Mouse (Mus musculus) gastrocnemius, postnatal 4 days (tissue): ENCODE measurements around the gene Ltbp4. TPM values are rescaled to one million over a fixed set of nuclear protein-coding genes. Genes with fewer than 3 reads are reported as not detected.

Experiments
- DNase-seq, 2 experiments: peaks; one replicate each; pipeline ENCODE4 v3.0.0; 2021 to 2022; ENCODE audit warnings: low spot score in 2 of 2, mixed read lengths in 2 of 2
- long read RNA-seq, 2 experiments: library from polyadenylated mRNA; stranded (forward); transcript quantifications; one replicate each; pipeline ENCODE4 v2.0.0; 2021
- total RNA-seq, 2 experiments: library from RNA; stranded (reverse); gene quantifications; 2 replicates each; pipeline ENCODE4 v1.2.3; 2021

Ltbp4 gene
- total RNA-seq: 100 to 1,000 TPM; 152 to 169 TPM
- long read RNA-seq, experiment 1, full-length matches to known transcripts: 183 of 275 reads
- long read RNA-seq, experiment 1, partial matches to known transcripts: 64 of 275 reads
- long read RNA-seq, experiment 1, other reads (novel, unspliced or antisense): 28 of 275 reads
- long read RNA-seq, experiment 2, full-length matches to known transcripts: 362 of 498 reads
- long read RNA-seq, experiment 2, partial matches to known transcripts: 92 of 498 reads
- long read RNA-seq, experiment 2, other reads (novel, unspliced or antisense): 44 of 498 reads

DNA sequence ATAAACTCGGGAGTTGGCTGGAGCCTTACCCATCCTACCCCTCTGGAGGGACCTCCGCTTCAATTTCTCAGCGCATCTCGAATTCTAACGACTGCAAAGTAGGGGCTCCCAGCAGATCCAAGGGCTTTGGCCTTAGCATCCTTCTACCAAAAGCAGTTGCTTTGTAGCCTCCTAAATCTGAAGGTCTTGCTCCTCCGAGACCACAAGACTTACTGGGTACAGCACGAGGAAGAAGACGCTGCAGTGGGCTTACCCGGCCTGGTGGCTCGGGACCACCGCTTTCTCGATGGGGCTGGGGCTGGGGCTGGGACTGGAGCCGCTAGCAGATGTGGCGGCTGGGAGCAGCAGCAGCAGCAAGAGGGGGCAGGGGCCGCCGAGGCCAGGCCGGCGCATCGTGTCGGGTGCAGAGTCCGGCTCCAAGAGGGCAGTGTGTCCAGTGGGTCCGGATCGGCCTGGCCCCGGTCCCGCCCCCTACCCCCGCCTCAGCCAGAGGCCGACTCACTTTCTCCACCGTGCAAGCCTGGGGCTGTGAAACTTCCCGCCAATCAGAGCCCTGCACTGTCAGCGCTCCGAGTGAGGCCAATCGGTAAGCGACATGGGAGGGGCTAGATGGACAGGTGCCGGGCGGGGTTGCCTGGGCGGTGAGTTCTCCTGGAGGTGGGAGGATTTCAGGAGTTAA is at the start of gene Ltbp4:
TSS of gene Ltbp4 (minus strand) at position 518 of the 679 bp plus-strand sequence.
- DNase-seq: no peak

DNA sequence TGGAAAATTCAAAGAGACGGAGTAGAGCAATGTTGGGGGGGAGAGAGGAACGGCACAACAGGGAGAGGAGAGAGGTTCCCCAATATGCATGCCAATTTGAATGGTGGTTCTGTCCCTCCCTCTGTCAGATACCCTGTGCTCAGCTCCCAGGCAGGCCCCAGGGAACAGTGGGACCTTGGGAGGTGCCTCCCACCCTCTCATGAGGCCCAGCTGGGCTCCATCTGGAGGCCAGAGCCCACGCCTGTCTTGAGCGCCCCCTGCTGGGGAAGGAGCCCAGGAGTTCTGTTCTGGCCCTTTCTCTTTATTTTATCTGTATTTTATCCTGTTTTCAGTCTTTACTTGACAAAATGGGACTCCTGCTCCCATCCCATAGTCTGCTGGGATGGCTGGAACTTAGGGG is 47.2 kb upstream of the Ltbp4 start:
- DNase-seq: peak in 1 of 2 experiments; percentile 64

DNA sequence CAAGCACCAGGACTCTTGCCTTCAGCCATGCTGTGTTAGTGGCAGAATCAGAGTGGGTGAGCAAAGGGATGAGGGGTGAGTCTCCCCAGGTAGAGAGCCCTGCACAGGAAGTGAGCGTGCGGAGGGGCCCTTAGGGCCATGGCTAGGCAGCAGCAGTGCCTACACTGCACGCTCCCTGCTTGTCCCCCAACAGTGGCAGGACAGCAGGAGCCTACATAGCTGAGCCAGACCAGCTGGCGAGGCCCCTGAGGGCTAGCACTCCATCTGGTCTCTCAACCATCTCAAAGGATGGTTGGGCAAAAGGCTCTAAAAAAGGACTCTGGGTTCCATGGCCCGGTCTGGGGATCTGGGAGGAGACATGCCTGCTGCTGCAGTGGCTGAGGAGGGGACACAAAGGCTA is 46.6 kb upstream of the Ltbp4 start:
- no peak for DNase-seq

DNA sequence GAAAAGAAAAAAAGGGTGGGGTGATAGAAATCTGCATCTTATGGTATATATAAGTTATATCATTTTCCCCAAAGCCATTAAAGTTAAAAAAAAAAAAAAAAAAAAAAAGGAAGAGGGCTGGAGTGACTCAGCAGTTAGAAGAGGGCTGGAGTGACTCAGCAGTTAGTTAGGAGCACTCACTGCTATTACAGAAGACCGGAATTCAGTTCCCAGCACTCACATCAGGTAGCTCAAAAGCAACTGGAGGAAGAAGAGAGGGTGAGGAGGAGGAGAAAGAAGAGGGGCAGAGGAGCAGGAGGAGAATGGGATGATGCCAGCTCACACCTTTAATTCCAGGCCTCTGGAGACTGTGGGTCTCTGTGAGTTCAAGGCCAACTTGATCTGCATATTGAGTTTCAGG is 45.7 kb upstream of the Ltbp4 start:
- no peak for DNase-seq

DNA sequence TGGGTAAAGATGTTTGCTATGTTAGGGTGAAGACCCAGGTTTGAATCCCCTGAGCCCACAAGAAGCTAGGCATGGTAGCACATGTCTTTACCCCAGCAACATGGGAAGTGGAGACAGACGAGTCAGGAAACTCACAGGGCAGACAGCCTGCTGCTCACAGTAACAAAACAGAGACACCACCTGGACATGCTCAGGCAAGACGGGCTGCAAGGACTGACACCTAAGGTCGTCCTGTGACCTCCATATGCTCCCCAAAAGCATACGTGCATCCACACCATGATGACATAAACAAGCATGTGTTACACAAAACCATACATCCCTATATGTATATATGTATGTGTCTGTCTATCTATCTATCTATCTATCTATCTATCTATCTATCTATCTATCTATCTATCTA is 44.1 kb upstream of the Ltbp4 start:
- DNase-seq: no peak

DNA sequence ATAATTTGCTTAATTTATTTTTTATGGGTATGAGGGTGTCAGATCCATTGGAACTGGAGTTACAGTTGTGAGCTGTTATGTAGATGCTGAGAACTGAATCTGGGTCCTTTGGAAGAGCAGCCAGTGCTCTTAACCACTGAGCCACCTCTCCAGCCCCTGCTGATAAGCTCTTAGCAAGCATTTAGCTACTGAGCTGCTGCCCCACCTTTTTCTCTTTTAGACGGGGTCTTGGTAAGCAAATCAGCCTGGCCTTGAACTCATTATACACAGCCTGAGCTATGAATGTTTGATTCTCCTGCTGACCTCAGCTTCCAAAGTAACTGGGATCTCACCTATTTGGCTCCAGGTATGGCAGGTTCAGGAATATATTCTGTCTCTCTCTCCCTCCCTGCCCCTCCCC is 43.5 kb upstream of the Ltbp4 start:
- DNase-seq: no peak

DNA sequence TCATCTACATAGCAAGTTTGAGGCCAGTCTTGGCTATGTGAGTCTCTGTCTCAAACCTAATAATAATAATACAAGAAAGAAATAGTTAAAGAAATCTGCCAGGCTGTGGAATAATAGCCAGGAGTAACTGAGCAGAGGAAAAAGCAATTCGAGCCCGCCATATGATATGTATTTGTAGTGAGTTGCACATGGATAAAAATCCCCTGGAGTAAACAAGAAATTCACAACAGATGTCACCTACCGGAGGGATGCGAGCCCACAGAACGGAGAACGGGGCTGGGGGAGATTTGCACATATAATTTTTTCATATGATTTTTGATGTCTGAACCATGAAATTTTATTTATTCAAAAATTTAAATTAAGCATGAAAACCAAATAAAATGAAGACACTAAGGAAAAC is 42.3 kb upstream of the Ltbp4 start:
- DNase-seq: no peak

DNA sequence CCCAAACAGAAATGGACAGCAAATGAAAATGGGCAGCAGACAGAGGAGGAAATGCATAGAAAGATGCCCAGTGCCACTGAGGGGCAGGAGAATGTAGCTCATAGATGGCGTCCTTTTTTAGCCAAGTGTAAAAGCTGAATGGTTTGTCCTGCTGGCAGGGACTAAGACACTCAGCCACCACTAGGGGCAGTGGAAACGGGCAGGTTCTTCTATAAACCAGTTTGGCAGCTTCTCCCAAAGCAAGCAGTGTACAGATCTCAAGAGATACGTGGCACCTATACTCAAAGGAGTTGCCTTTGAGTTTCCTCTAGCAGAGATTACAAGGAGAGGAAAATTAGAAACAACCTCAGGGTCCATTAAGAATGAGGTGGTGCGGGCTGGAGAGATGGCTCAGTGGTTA is 40.9 kb upstream of the Ltbp4 start:
- DNase-seq: no peak

DNA sequence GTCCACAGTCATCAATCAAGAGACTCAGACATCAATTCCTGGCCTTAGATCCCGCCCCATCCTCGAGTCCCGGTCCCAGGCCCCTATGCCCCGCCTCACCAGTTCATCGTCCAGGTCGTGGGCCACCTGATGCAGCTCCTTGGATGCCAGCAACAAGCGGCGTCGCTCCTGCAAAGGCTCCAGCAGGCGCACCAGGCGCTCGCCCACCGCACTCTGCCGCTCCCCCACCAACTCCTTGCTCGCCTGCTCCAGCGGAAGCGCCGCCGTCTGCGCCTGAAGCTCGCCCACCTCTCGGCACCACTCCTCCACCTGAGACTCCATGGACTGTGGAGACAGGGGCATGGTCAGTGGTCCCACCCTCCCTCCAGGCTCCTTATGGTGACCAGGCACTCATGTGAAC is 37.8 kb upstream of the Ltbp4 start:
- no peak for DNase-seq

DNA sequence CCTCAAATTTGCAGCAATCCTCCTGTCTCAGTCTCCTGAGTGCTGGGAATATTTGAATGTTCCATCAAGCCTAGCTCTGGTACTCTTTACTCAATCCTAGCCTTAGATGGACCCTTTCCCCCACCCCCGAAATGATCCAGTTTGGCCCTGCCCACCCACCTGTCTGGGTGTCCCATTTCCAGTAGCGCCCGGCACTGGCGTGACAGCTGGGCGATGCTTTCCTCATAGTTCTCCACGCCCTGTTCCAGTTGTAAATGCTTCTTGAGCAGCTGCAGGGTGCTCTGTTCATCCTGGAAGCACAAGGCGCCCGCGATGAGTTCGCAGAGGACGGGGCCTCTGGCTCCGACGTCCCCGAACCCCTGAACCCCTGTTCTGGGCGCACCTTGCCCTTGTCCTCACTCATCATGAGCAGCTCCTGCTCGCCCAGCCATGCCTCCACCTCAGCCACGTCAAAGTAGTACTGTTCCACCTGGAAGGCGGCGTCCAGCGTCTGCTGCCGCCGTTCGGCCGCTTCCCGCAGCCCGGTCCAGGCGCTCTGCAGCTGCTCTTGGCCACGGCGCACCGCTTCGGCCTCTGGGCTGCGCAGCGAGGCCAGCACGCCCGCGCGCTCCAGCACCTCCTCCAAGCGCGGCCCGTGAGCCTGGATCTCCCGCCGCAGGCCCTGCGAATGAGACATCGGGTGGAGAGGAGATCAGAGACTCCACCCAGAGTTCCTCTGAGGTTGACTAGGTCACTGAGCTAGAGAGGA is 34.4 kb upstream of the Ltbp4 start:
- peak in 1 of 2 experiments; percentile 42 for DNase-seq

DNA sequence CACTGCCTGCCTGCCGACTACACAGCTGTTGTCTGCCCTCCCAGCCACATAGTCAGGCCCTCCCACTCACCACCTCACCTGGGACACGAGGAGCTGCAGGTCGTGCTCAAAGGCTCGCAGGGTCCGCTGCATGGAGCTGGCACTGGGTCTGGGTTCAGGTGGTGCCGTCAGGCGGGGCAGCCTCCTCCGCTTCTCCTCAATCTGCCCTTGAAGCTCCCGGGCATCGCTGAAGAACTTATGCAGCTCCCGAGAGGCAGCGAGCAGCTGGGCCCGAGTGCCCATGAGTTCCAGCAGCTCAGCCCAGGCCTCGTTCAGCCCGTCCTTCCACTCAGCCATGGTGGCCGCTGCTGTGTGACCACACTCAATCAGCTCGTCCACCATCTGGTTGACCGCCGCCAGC is 31.6 kb upstream of the Ltbp4 start:
- no peak for DNase-seq

DNA sequence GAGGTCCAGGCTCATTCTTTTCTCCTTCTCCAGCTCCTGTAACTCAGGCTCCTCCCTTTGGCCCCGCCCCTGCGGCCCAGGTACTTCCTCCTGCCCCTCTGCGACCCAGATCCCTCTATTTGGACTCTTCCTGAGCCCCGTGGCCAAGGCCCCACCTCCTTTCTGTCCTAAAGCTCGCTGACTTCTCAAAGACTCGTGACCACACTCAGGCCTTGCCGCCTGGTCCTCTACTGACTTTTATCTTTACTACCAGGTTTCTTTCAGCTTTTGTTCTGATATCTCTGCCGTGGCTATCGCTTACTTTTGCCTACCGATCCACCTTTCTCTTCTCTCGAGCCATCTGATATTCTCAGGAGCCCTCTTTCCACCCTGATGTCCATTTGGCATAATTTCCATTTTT is 30.5 kb upstream of the Ltbp4 start:
- no peak for DNase-seq

DNA sequence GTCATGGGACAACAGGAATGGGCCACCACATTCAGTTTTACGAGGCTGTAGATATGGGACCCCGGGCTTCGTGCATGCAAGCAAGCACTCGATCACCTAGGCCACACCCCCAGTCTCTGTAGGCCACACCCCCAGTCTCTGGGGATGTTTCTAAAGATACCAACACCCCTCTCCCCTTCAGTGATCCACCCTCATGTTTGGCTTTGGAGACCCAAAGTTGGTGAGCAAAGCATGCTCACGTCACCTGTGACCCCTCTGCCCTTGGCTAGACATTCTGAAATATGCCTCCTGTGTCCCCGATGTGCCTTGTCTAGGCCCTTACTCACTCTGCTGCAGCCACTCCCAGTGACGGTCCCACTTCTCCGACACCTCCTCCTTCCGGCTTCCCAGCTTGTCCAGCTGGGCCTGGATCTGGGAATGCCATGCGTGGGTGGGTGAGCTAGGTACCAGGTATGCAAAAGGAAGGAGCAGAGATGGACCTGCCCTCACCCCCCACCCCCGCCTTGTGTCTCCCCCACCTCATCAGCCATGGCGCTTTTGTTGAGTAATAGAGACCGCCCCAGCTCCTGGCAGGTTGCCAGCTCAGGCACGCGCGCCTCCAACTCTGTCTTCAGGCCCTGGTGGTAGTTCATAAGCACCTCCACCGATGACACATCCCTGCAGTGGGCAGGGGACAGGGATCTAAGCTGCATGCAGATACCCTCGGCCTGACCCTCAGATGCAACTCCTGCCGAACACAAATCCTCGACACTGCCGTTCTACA is 28.8 kb upstream of the Ltbp4 start:
- DNase-seq: peak in 1 of 2 experiments; percentile 17

DNA sequence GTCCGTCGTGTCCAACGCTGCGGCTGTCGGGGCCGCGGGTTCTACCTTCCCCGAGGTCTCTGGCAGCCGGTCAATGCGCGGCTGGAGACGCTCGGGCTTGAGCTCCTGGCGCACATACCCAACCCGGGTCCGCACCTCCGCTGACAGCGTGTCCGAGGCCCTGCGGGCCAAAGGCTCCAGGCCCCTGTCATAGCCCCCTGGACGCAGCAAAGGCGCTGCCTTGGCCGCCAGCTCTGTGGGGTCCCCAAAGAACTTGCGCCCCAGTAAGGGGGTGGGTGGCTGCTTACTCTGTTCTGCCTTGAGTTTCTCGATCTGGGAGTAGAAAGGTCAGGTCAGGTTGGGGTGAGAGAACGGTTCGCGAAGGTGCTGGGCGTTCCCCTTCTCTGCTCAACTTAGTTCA is 26.9 kb upstream of the Ltbp4 start:
- no peak for DNase-seq

DNA sequence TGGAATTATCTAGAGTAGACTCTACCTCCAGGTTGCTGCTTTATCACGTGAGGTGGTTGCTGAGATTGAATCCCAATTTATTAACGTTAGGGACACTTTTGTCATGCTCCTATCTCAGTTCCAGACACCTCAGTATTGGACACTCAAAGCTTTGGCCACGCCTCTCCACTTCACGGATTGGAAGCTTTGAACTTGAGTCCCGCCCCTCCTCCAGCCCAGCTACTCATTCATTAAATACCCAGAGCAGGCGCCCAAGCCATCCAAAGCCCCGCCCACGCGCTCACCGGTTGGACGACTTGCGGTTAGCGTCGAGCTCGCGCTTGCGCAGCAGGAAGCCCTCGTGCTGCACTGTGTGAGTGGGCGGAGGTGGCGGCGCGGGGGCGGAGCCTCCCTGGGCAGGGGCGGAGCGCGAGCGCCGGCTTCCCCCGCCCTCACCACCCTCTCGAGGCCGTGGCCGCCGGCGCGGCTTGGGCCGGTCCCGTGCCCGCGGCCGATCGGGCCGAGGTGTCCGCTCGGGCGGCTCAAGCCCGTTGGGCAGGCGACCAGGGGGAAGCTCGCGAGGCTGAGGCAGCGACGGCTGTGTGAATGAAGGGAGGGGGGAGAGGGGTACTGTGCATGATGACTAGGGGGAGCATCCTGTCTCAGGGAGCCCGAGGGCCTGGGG is 23.9 kb upstream of the Ltbp4 start:
- DNase-seq: peak; percentile 94 to 98

DNA sequence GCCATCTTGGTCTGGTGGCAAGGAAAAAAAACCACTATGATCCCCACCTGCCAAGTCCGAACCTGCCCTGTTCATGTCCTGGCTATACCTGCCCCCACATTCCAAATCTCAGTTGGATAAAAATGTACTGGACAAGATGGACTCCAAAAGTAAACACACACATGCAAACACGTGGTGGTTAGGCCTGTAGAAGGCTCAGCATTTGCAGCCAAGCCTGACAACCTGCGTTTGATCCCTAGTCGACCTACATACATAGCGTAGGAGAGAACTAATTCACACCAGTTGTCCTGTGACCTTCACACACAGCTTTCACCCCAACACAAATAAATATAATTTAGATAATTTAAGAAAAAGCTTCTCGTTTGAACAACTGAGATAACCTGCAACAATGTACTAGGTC is 23.3 kb upstream of the Ltbp4 start:
- no peak for DNase-seq

DNA sequence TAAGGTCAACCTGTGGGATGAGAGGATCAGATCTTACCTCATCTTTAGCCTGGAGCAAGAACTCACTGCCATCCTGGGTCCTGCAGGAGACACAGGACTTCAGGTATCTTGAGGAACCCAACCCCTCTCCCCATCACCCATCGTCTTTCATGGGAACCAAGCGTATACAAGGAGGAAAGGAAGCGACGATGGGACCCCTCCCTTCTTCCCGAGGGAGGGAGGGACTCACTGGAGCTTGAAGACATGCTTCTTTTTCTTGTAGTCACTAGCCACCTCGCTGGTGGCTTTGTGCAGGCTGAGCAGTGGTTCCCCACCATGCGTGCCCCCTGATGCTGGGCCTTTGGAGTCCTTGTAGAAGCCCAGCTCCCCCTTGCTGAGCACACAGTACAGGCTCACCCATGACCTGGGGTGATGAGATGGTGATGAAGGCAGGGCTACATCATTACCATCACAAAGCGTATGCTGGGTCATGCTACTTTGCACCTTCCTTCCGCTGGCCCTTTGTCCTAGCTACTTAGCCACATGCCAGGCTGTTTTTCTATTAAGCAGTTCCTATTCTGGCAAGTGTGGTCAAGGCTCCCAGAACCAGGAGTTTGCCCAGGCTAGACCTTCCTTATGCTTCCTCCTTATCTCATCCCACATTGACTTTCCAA is 22.3 kb upstream of the Ltbp4 start:
- DNase-seq: no peak

DNA sequence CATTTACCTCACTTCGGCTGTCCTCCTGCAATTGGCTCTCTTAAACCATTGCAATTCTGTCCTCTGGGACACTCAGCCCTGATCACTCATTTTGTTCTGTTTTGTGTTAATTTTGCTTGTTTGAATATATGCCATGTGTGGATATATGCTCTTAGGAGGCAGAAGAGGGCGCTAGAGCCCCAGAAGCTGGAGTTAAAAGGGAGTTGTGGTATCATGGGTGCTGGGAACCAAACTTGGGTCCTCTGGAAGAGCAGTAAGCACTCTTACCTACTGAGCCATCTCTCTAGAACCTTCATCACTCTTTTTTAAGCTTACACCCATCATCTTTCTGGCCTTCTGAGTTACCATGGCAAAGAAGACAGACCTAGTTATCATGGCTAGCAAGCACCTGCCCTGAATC is 21.7 kb upstream of the Ltbp4 start:
- DNase-seq: no peak

DNA sequence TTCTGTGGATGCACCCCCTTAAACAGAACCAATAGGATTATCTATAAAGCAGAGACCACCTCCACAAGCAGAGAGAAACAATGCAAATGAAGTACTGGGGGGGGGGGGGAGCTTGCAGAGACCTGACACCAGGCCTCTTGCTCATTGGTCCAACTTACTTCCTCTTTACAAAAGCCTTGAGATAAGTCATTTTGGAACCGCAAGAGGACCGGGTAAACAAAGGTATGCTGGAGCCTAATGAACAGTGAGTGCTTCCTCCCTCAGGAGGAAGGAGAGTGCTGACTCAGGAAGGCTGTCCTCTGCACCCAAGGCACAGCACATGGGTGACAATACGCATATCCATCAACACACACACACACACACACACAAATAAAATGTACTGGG is 20.1 kb upstream of the Ltbp4 start:
- no peak for DNase-seq

DNA sequence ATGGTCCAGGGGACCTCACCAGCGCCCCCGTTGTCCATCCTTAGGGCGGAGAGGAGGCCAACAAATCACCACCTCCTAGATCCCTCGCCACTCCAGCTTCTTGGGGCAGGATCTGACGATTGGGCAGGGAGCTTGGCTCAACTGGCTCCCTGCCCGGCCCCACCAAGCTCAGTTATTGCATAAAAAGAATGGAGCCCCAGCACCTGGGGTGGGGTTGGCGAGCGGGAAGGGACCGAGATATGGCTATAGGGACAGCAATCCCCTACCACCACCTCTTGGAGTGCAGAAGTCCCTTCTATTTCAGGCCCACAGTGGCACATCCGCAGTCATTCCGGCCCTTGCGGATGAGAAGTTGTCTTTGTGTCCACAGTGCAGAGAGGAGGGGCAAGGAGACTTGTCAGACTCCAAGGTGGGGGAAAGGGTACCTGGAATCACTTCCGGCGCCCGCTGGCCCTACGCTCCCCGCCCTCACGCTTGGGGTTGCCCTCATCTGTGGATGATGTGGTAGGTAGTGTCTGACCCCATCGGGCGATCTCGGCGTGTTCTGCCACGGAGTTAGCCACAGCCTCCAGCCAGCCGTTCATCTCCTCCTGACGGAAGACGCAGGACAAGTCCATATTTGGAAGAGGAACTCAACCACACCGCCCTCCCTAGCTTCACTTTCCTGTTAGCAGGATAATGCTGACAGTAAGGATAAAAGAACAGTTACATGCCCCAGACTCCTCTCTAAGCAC is 19.5 kb upstream of the Ltbp4 start, which contains the start of gene Gm20479:
TSS of gene Gm20479 (minus strand) at position 559 of the 734 bp plus-strand sequence.
- no peak for DNase-seq
